Mouse (Mus musculus): ENCODE measurements around the gene Rgs7.

- TF ChIP-seq POLR2A (IDR thresholded peaks at IDR 0.05; ENCODE audit: insufficient read length, low read depth) (no peak), CEBPB (IDR thresholded peaks at IDR 0.05; ENCODE audit: insufficient read depth, poor library complexity, severe bottlenecking) (no peak), TCF12 (IDR thresholded peaks at IDR 0.05; ENCODE audit: insufficient read depth, poor library complexity, severe bottlenecking) (no peak), USF1 (IDR thresholded peaks at IDR 0.05; ENCODE audit: low read depth) (no peak), E2F4 (IDR thresholded peaks at IDR 0.05; ENCODE audit: insufficient read depth) (no peak), REST (IDR thresholded peaks at IDR 0.05; ENCODE audit: insufficient read depth, insufficient read length) (no peak), MYOG (IDR thresholded peaks at IDR 0.05; ENCODE audit: control insufficient read depth in 1 of 3, insufficient read depth in 1 of 3, insufficient read length in 2 of 3, low read depth in 2 of 3) (no peak), POLR2AphosphoS2 (IDR thresholded peaks at IDR 0.05; ENCODE audit: insufficient read length, low read depth) (no peak), MAX (IDR thresholded peaks at IDR 0.05; ENCODE audit: low read depth) (no peak), SRF (IDR thresholded peaks at IDR 0.05; ENCODE audit: control insufficient read depth, insufficient read length, low read depth) (no peak), TCF3 (IDR thresholded peaks at IDR 0.05; ENCODE audit: insufficient read length, low read depth) (no peak)
These were observed 466.5 kb downstream of the Rgs7 start for GRCm38 (mm10) chr1:175025781-175026309.
